Mouse (Mus musculus): ENCODE data around the gene Tm6sf2.
"Not testable (repeated sequence)": the region's sequence is repeated elsewhere in the genome, so short reads cannot be mapped to it uniquely, and the experiment has no call there.

Tm6sf2 gene

GRCm38 (mm10) chr8:70072441-70073069, at the start of gene Tm6sf2:
Tm6sf2 (plus strand) TSS chr8:70072924.
- in situ Hi-C loops (cut with MboI; ENCODE audit: unreplicated experiment in 2 of 2), result no loop called here

- in situ Hi-C loops (cut with MboI; ENCODE audit: unreplicated experiment in 2 of 2), result loop anchor here (25.0 kb wide), 2 partner anchors 386 to 686 kb away; partner anchors contain the start of gene Zfp868 (in 1 of the 2)
These were observed 49.1 kb upstream of the Tm6sf2 start for GRCm38 (mm10) chr8:70023596-70023995.

- in situ Hi-C loops (cut with MboI; ENCODE audit: unreplicated experiment in 2 of 2), result no loop called here
These were observed 46.6 kb upstream of the Tm6sf2 start for GRCm38 (mm10) chr8:70026151-70026550.

GRCm38 (mm10) chr8:70030255-70030654, 42.5 kb upstream of the Tm6sf2 start:
- in situ Hi-C loops (cut with MboI; ENCODE audit: unreplicated experiment in 2 of 2), result no loop called here

GRCm38 (mm10) chr8:70037994-70038393, 34.7 kb upstream of the Tm6sf2 start:
- in situ Hi-C loops (cut with MboI; ENCODE audit: unreplicated experiment in 2 of 2), result no loop called here

GRCm38 (mm10) chr8:70041885-70042546, 30.7 kb upstream of the Tm6sf2 start:
- in situ Hi-C loops (cut with MboI; ENCODE audit: unreplicated experiment in 2 of 2), result no loop called here

- in situ Hi-C loops (cut with MboI; ENCODE audit: unreplicated experiment in 2 of 2), result no loop called here
These were observed 29.9 kb upstream of the Tm6sf2 start, which contains the start of the genes Mau2 and Sugp1 for GRCm38 (mm10) chr8:70042583-70043455. Mau2 (minus strand) TSS chr8:70042734. Sugp1 (plus strand) TSS chr8:70042813.

- in situ Hi-C loops (cut with MboI; ENCODE audit: unreplicated experiment in 2 of 2), result no loop called here
These were observed 28.7 kb upstream of the Tm6sf2 start for GRCm38 (mm10) chr8:70043996-70044395.

- in situ Hi-C loops (cut with MboI; ENCODE audit: unreplicated experiment in 2 of 2), result no loop called here
These were observed 23.1 kb upstream of the Tm6sf2 start for GRCm38 (mm10) chr8:70049662-70050061.

- in situ Hi-C loops (cut with MboI; ENCODE audit: unreplicated experiment in 2 of 2), result not testable (repeated sequence)
These were observed 22.3 kb upstream of the Tm6sf2 start for GRCm38 (mm10) chr8:70050434-70050833.

GRCm38 (mm10) chr8:70057721-70058120, 15.0 kb upstream of the Tm6sf2 start:
- in situ Hi-C loops (cut with MboI; ENCODE audit: unreplicated experiment in 2 of 2), result no loop called here

- in situ Hi-C loops (cut with MboI; ENCODE audit: unreplicated experiment in 2 of 2), result no loop called here
These were observed 786 bp upstream of the Tm6sf2 start for GRCm38 (mm10) chr8:70071836-70072440.

GRCm38 (mm10) chr8:70073120-70073519, 396 bp downstream of the Tm6sf2 start:
- in situ Hi-C loops (cut with MboI; ENCODE audit: unreplicated experiment in 2 of 2), result no loop called here

GRCm38 (mm10) chr8:70073682-70074081, 958 bp downstream of the Tm6sf2 start:
- in situ Hi-C loops (cut with MboI; ENCODE audit: unreplicated experiment in 2 of 2), result no loop called here

GRCm38 (mm10) chr8:70081976-70082375, 9.3 kb downstream of the Tm6sf2 start:
- in situ Hi-C loops (cut with MboI; ENCODE audit: unreplicated experiment in 2 of 2), result no loop called here

- in situ Hi-C loops (cut with MboI; ENCODE audit: unreplicated experiment in 2 of 2), result no loop called here
These were observed 10.6 kb downstream of the Tm6sf2 start, which contains the start of gene Hapln4 for GRCm38 (mm10) chr8:70083285-70083684. Hapln4 (plus strand) TSS chr8:70083457.

GRCm38 (mm10) chr8:70084191-70085065, 11.7 kb downstream of the Tm6sf2 start:
- in situ Hi-C loops (cut with MboI; ENCODE audit: unreplicated experiment in 2 of 2), result no loop called here

GRCm38 (mm10) chr8:70086151-70086550, 13.4 kb downstream of the Tm6sf2 start:
- in situ Hi-C loops (cut with MboI; ENCODE audit: unreplicated experiment in 2 of 2), result no loop called here

- in situ Hi-C loops (cut with MboI; ENCODE audit: unreplicated experiment in 2 of 2), result no loop called here
These were observed 14.5 kb downstream of the Tm6sf2 start for GRCm38 (mm10) chr8:70087237-70087636.

Data from v-Abl transformed pro-B cells (cell line).